Mouse (Mus musculus) stomach, postnatal 0 days (tissue): ENCODE results near the gene Gsta4.

Experiments used
- CTCF ChIP-seq: IDR thresholded peaks from 2 replicates; pipeline ENCODE4 v1.5.1; 2016; ENCODE audit warnings: antibody characterized with exemption, low read depth, mild to moderate bottlenecking, moderate library complexity
- EP300 ChIP-seq: optimal IDR thresholded peaks from 2 replicates; pipeline ENCODE3; 2016; ENCODE audit warnings: antibody characterized with exemption

GRCm38 (mm10) chr9:78224418-78224817 lies 41.8 kb downstream of the Gsta4 start:
- TF ChIP-seq CTCF: no peak
- no peak for TF ChIP-seq EP300
